Mouse (Mus musculus): Measurements from ENCODE around the gene Gm19426. TPM values are rescaled to one million over a fixed set of nuclear protein-coding genes. Genes with fewer than 3 reads are reported as not detected.
A peak's percentile ranks its signal among the peaks of the same experiment; 100 is the strongest.

Gene Gm19426
- polyA plus RNA-seq, 1 experiment from 2014 or later = 7.1 TPM

DNA sequence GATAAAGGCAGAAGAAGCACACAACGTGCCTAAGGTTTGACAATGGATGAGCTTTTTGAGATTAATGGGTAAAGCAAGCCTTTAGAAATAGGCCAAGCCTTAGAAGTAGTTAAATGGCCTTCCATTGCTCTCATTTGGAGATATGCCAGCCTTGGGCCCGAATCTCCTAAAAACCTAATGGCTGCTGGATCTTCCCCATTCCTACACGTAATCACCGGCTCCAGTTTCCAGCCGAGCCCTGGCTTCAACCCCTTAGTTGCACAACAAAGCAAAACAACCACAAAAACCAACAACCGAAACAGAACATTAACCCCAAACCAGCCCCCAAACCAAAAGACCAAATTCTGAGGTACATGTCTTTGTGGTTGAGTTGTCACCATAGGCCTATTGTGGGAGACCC, 32.2 kb upstream of the Gm19426 start:
- H3K4me3 ChIP-seq (ENCODE audit: low read depth, low read length) = no peak overlapping the region
- no peak overlapping the region for H3K4me2 ChIP-seq (replicated peaks; ENCODE audit: low read depth, low read length)
- ATAC-seq (ENCODE audit: low FRiP score) (no peak), DNase-seq (ENCODE audit: low spot score) (no peak)
- H3K9me3 ChIP-seq (ENCODE audit: control insufficient read depth, low read length) = no peaks in the 10 kb centered on the region
- 0 out of 2 replicates have a peak, but pooled peaks cover 3% of the 10 kb centered on the region for H3K4me1 ChIP-seq (replicated peaks; ENCODE audit: control insufficient read depth, insufficient read depth, low read length)
- H3K27ac ChIP-seq (ENCODE audit: low read depth, low read length) = peak overlapping the region; percentile 84
- H3K9ac ChIP-seq (ENCODE audit: low read depth, low read length) = no peak overlapping the region
- H3K36me3 ChIP-seq (ENCODE audit: control insufficient read depth, insufficient read depth, low read length) = no peaks in the 10 kb centered on the region
- no peaks in the 10 kb centered on the region for H3K27me3 ChIP-seq (ENCODE audit: control insufficient read depth, insufficient read depth, low read length)
- whole genome bisulfite sequencing = 75% methylated on average over 6 of the region's 6 CpGs

GRCm38 (mm10) chr2:84775241-84775640, 31.8 kb upstream of the Gm19426 start, which contains the start of gene Serping1:
Gene Serping1, minus strand, starts transcription at chr2:84775444.
- 52% methylated on average over 9 of the region's 9 CpGs for WGBS
- Histone ChIP-seq H3K36me3 (ENCODE audit: control insufficient read depth, insufficient read depth, low read length) (no peaks in the 10 kb centered on the region), H3K9me3 (ENCODE audit: control insufficient read depth, low read length) (no peaks in the 10 kb centered on the region), H3K27ac (ENCODE audit: low read depth, low read length) (peak within 1 kb of the TSS; percentile 84), H3K4me2 (replicated peaks; ENCODE audit: low read depth, low read length) (peak within 1 kb of the TSS; percentile 42), H3K27me3 (ENCODE audit: control insufficient read depth, insufficient read depth, low read length) (no peaks in the 10 kb centered on the region), H3K4me1 (replicated peaks; ENCODE audit: control insufficient read depth, insufficient read depth, low read length) (0 out of 2 replicates have a peak, but pooled peaks cover 3% of the 10 kb centered on the region), H3K9ac (ENCODE audit: low read depth, low read length) (peak within 1 kb of the TSS; percentile 50), H3K4me3 (ENCODE audit: low read depth, low read length) (peak within 1 kb of the TSS; percentile 24)
- peak; percentile 38 for DNase-seq (ENCODE audit: low spot score)
- peak; percentile 60 for ATAC-seq (ENCODE audit: low FRiP score)

GRCm38 (mm10) chr2:84774751-84775150, 31.3 kb upstream of the Gm19426 start:
- peak overlapping the region; percentile 42 for H3K4me2 ChIP-seq (replicated peaks; ENCODE audit: low read depth, low read length)
- H3K9ac ChIP-seq (ENCODE audit: low read depth, low read length) = peak overlapping the region; percentile 50
- H3K4me1 ChIP-seq (replicated peaks; ENCODE audit: control insufficient read depth, insufficient read depth, low read length) = 0 out of 2 replicates have a peak, but pooled peaks cover 3% of the 10 kb centered on the region
- peak; percentile 82 for DNase-seq (ENCODE audit: low spot score)
- H3K27me3 ChIP-seq (ENCODE audit: control insufficient read depth, insufficient read depth, low read length) = no peaks in the 10 kb centered on the region
- H3K36me3 ChIP-seq (ENCODE audit: control insufficient read depth, insufficient read depth, low read length) = no peaks in the 10 kb centered on the region
- peak overlapping the region; percentile 24 for H3K4me3 ChIP-seq (ENCODE audit: low read depth, low read length)
- H3K9me3 ChIP-seq (ENCODE audit: control insufficient read depth, low read length) = no peaks in the 10 kb centered on the region
- WGBS = 0% methylated on average over 14 of the region's 15 CpGs
- ATAC-seq (ENCODE audit: low FRiP score) = peak; percentile 97
- peak overlapping the region; percentile 84 for H3K27ac ChIP-seq (ENCODE audit: low read depth, low read length)

DNA sequence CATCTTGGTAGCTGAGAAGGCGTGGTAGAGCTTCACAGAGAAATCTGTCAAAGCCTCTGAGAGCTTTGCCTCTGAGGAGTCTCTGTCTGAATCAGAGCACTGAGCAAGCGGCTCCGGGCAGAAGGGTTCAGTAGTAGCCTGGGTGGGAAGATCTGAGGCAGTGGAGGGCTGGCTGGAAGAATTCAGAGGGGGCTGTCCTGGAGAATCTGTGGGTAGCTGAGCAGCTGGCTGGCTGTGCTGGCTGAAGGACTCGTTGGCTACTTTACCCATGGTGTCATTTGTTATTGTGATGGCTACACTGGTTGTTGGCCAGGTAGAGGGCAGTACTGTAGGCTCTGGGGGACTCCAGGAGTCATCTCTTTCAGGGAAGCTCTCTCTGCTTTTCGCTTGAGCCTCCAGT, 29.7 kb upstream of the Gm19426 start:
- no peak overlapping the region for H3K4me2 ChIP-seq (replicated peaks; ENCODE audit: low read depth, low read length)
- DNase-seq (ENCODE audit: low spot score) = no peak
- no peak overlapping the region for H3K9ac ChIP-seq (ENCODE audit: low read depth, low read length)
- no peaks in the 10 kb centered on the region for H3K36me3 ChIP-seq (ENCODE audit: control insufficient read depth, insufficient read depth, low read length)
- H3K4me1 ChIP-seq (replicated peaks; ENCODE audit: control insufficient read depth, insufficient read depth, low read length) = 0 out of 2 replicates have a peak, but pooled peaks cover 3% of the 10 kb centered on the region
- 85% methylated on average over 5 of the region's 5 CpGs for WGBS
- H3K4me3 ChIP-seq (ENCODE audit: low read depth, low read length) = no peak overlapping the region
- H3K27ac ChIP-seq (ENCODE audit: low read depth, low read length) = no peak overlapping the region
- ATAC-seq (ENCODE audit: low FRiP score) = no peak
- H3K9me3 ChIP-seq (ENCODE audit: control insufficient read depth, low read length) = no peaks in the 10 kb centered on the region
- no peaks in the 10 kb centered on the region for H3K27me3 ChIP-seq (ENCODE audit: control insufficient read depth, insufficient read depth, low read length)

GRCm38 (mm10) chr2:84772454-84772853, 29.0 kb upstream of the Gm19426 start:
- DNase-seq (ENCODE audit: low spot score) = no peak
- no peaks in the 10 kb centered on the region for H3K9me3 ChIP-seq (ENCODE audit: control insufficient read depth, low read length)
- no peak overlapping the region for H3K9ac ChIP-seq (ENCODE audit: low read depth, low read length)
- no peaks in the 10 kb centered on the region for H3K36me3 ChIP-seq (ENCODE audit: control insufficient read depth, insufficient read depth, low read length)
- no peaks in the 10 kb centered on the region for H3K27me3 ChIP-seq (ENCODE audit: control insufficient read depth, insufficient read depth, low read length)
- ATAC-seq (ENCODE audit: low FRiP score) = no peak
- 87% methylated on average over 4 of the region's 4 CpGs for WGBS
- H3K27ac ChIP-seq (ENCODE audit: low read depth, low read length) = no peak overlapping the region
- H3K4me3 ChIP-seq (ENCODE audit: low read depth, low read length) = no peak overlapping the region
- H3K4me2 ChIP-seq (replicated peaks; ENCODE audit: low read depth, low read length) = no peak overlapping the region
- 0 out of 2 replicates have a peak, but pooled peaks cover 3% of the 10 kb centered on the region for H3K4me1 ChIP-seq (replicated peaks; ENCODE audit: control insufficient read depth, insufficient read depth, low read length)

DNA sequence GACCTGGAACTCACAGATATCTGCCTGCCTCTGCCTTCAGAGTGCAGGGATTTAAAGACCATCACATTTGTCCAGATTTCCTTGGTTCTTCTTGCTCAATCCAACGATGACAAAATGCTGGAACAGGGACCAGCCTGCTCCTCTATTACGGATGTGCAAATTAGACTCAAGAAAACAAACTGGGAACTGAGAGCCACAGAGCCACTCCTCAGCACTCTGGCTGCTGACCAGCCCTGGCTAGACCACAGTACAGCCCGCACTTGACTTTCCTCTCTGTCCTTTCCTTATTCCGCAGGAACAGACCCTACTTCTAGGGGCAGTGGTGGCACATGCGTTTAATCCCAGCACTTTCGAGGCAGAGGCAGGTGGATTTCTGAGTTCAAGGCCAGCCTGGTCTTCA, 27.0 kb upstream of the Gm19426 start:
- 83% methylated on average over 6 of the region's 6 CpGs for WGBS
- ATAC-seq (ENCODE audit: low FRiP score) = no peak
- H3K4me2 ChIP-seq (replicated peaks; ENCODE audit: low read depth, low read length) = no peak overlapping the region
- H3K27ac ChIP-seq (ENCODE audit: low read depth, low read length) = no peak overlapping the region
- no peaks in the 10 kb centered on the region for H3K9me3 ChIP-seq (ENCODE audit: control insufficient read depth, low read length)
- H3K4me1 ChIP-seq (replicated peaks; ENCODE audit: control insufficient read depth, insufficient read depth, low read length) = 0 out of 2 replicates have a peak, but pooled peaks cover 3% of the 10 kb centered on the region
- no peak overlapping the region for H3K4me3 ChIP-seq (ENCODE audit: low read depth, low read length)
- no peak for DNase-seq (ENCODE audit: low spot score)
- no peaks in the 10 kb centered on the region for H3K36me3 ChIP-seq (ENCODE audit: control insufficient read depth, insufficient read depth, low read length)
- H3K9ac ChIP-seq (ENCODE audit: low read depth, low read length) = no peak overlapping the region
- no peaks in the 10 kb centered on the region for H3K27me3 ChIP-seq (ENCODE audit: control insufficient read depth, insufficient read depth, low read length)

- H3K4me2 ChIP-seq (replicated peaks; ENCODE audit: low read depth, low read length) = no peak overlapping the region
- DNase-seq (ENCODE audit: low spot score) (no peak), ATAC-seq (ENCODE audit: low FRiP score) (no peak)
- no peaks in the 10 kb centered on the region for H3K27me3 ChIP-seq (ENCODE audit: control insufficient read depth, insufficient read depth, low read length)
- 45% methylated on average over 1 of the region's 1 CpGs for WGBS
- no peaks in the 10 kb centered on the region for H3K4me1 ChIP-seq (replicated peaks; ENCODE audit: control insufficient read depth, insufficient read depth, low read length)
- no peak overlapping the region for H3K27ac ChIP-seq (ENCODE audit: low read depth, low read length)
- H3K9me3 ChIP-seq (ENCODE audit: control insufficient read depth, low read length) = no peaks in the 10 kb centered on the region
- no peaks in the 10 kb centered on the region for H3K36me3 ChIP-seq (ENCODE audit: control insufficient read depth, insufficient read depth, low read length)
- no peak overlapping the region for H3K4me3 ChIP-seq (ENCODE audit: low read depth, low read length)
- H3K9ac ChIP-seq (ENCODE audit: low read depth, low read length) = no peak overlapping the region
Measured at GRCm38 (mm10) chr2:84762818-84763217, 19.4 kb upstream of the Gm19426 start.

- Histone ChIP-seq H3K9ac (ENCODE audit: low read depth, low read length) (no peak overlapping the region), H3K4me2 (replicated peaks; ENCODE audit: low read depth, low read length) (no peak overlapping the region), H3K4me3 (ENCODE audit: low read depth, low read length) (no peak overlapping the region), H3K27me3 (ENCODE audit: control insufficient read depth, insufficient read depth, low read length) (no peaks in the 10 kb centered on the region), H3K36me3 (ENCODE audit: control insufficient read depth, insufficient read depth, low read length) (no peaks in the 10 kb centered on the region), H3K27ac (ENCODE audit: low read depth, low read length) (no peak overlapping the region), H3K4me1 (replicated peaks; ENCODE audit: control insufficient read depth, insufficient read depth, low read length) (no peaks in the 10 kb centered on the region), H3K9me3 (ENCODE audit: control insufficient read depth, low read length) (no peaks in the 10 kb centered on the region)
- ATAC-seq (ENCODE audit: low FRiP score) (no peak), DNase-seq (ENCODE audit: low spot score) (no peak)
- WGBS = 50% methylated on average over 4 of the region's 4 CpGs
Measured at GRCm38 (mm10) chr2:84762295-84762694, 18.8 kb upstream of the Gm19426 start.

GRCm38 (mm10) chr2:84761840-84762239, 18.4 kb upstream of the Gm19426 start:
- DNase-seq (ENCODE audit: low spot score) (no peak), ATAC-seq (ENCODE audit: low FRiP score) (no peak)
- 88% methylated on average over 1 of the region's 1 CpGs for WGBS

More at GRCm38 (mm10) chr2:84761840-84762239, 18.4 kb upstream of the Gm19426 start:
- no peaks in the 10 kb centered on the region for H3K36me3 ChIP-seq (ENCODE audit: control insufficient read depth, insufficient read depth, low read length)
- H3K4me2 ChIP-seq (replicated peaks; ENCODE audit: low read depth, low read length) = no peak overlapping the region
- H3K9me3 ChIP-seq (ENCODE audit: control insufficient read depth, low read length) = no peaks in the 10 kb centered on the region
- H3K9ac ChIP-seq (ENCODE audit: low read depth, low read length) = no peak overlapping the region
- H3K27me3 ChIP-seq (ENCODE audit: control insufficient read depth, insufficient read depth, low read length) = no peaks in the 10 kb centered on the region
- H3K4me3 ChIP-seq (ENCODE audit: low read depth, low read length) = no peak overlapping the region
- H3K27ac ChIP-seq (ENCODE audit: low read depth, low read length) = no peak overlapping the region
- H3K4me1 ChIP-seq (replicated peaks; ENCODE audit: control insufficient read depth, insufficient read depth, low read length) = no peaks in the 10 kb centered on the region
